In the genomic region with DNA sequence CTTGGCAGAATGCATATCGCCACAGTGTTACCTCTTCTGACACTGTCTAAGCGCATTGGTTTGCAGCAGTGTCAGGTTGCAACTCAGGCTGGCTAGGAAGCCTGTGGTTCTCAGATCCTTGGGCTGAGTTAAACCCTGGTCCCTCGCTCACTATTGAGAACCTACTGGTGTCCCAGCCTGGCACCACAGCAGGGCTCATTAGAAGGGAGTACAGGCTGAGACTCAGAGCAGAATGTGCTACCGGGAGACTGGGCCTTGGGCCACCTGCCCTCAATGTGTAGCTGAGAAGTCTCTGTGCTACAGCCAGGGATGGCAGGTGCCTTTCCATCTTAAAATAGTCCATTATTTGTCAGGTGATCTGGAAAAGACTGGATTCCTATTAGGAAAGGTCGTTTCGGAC, we compare ENCODE assay signal across 8 mouse cellular contexts. TPM values are rescaled to one million over a fixed set of nuclear protein-coding genes. Genes with fewer than 3 reads are reported as not detected.
DNase-seq lines count a peak whose midpoint lies in the region; ATAC-seq and TF ChIP-seq lines count a peak whose summit lies in the region.

No protein-coding gene starts in this region.

- ATAC-seq in embryonic facial prominence, embryonic 13.5 days (ENCODE audit: insufficient number of reproducible peaks, insufficient read depth, low FRiP score, low TSS enrichment, low read depth): peak; percentile 37; the same call in 1 of the 2 replicates
- peak; percentile 43; the same call in 1 of the 2 replicates for ATAC-seq in hindbrain, postnatal 0 days

- H3K27me3 ChIP-seq in embryonic facial prominence, embryonic 13.5 days: no peaks in the 10 kb centered on the region
- no peaks in the 10 kb centered on the region for H3K27me3 ChIP-seq in hindbrain, postnatal 0 days (ENCODE audit: insufficient read depth, low read length)

- 54% methylated on average over 6 of the region's 6 CpGs for WGBS in embryonic facial prominence, embryonic 13.5 days
- WGBS in hindbrain, postnatal 0 days: 51% methylated on average over 6 of the region's 6 CpGs

- no peak overlapping the region for H3K4me2 ChIP-seq in embryonic facial prominence, embryonic 13.5 days
- H3K4me2 ChIP-seq in hindbrain, postnatal 0 days (ENCODE audit: low read depth, low read length): no peak overlapping the region

- H3K4me1 ChIP-seq in embryonic facial prominence, embryonic 13.5 days: peaks cover 18% of the 10 kb centered on the region
- peaks cover 28% of the 10 kb centered on the region for H3K4me1 ChIP-seq in hindbrain, postnatal 0 days (ENCODE audit: insufficient read depth, low read length)

- intact Hi-C loops in heart, postnatal 14 days (cut with DNase I): no loop called here

- no peak overlapping the region for H3K4me3 ChIP-seq in embryonic facial prominence, embryonic 13.5 days
- no peak overlapping the region for H3K4me3 ChIP-seq in hindbrain, postnatal 0 days (ENCODE audit: low read length)

- no peaks in the 10 kb centered on the region for H3K36me3 ChIP-seq in embryonic facial prominence, embryonic 13.5 days
- H3K36me3 ChIP-seq in hindbrain, postnatal 0 days (ENCODE audit: insufficient read depth, low read length): no peaks in the 10 kb centered on the region

- TF ChIP-seq CTCF in hindbrain, postnatal 0 days (IDR thresholded peaks at IDR 0.05; ENCODE audit: low read depth): no peak

- H3K9me3 ChIP-seq in embryonic facial prominence, embryonic 13.5 days: no peaks in the 10 kb centered on the region
- H3K9me3 ChIP-seq in hindbrain, postnatal 0 days (ENCODE audit: low read length): no peaks in the 10 kb centered on the region

- H3K9ac ChIP-seq in embryonic facial prominence, embryonic 13.5 days: no peak overlapping the region
- no peak overlapping the region for H3K9ac ChIP-seq in hindbrain, postnatal 0 days (replicated peaks; ENCODE audit: low read length)

- no peak overlapping the region for H3K27ac ChIP-seq in embryonic facial prominence, embryonic 13.5 days
- H3K27ac ChIP-seq in hindbrain, postnatal 0 days: peak overlapping the region; percentile 46; the same call in 1 of the 2 replicates

- DNase-seq in heart, adult 11 months: peak; percentile 94
- no peak for DNase-seq in heart, postnatal 14 days
- peak; percentile 20 for DNase-seq in 416B (ENCODE audit: low read depth)
- DNase-seq in hindbrain, postnatal 0 days (ENCODE audit: low spot score): peak; percentile 45
- no peak for DNase-seq in adrenal gland, postnatal 14 days
- no peak for DNase-seq in thymus, adult 18-20 months
- DNase-seq in ovary, adult 18-20 months (ENCODE audit: low spot score): no peak

RNA-seq across cellular contexts. Expression of a gene that starts 18.5 kb away (rescaled TPM):
- 10 to 100 TPM; 16.4 to 17.2 TPM for total RNA-seq in heart, postnatal 14 days (2021)
- polyA plus RNA-seq in embryonic facial prominence, embryonic 13.5 days (2015; fragmentation: Nextera tagmentation; extraction: Ambion mirVana): 19.2 and 19.9 TPM in 2 replicates
- total RNA-seq in hindbrain, postnatal 0 days (2014; rRNA removed): 25.9 and 30.7 TPM in 2 replicates
- polyA plus RNA-seq in hindbrain, postnatal 0 days (2015; fragmentation: Nextera tagmentation; extraction: Ambion mirVana): 16.4 and 16.7 TPM in 2 replicates
- 19.7 and 19.9 TPM in 2 replicates for total RNA-seq in adrenal gland, postnatal 14 days (2021)

RNA-seq across cellular contexts. Expression of a gene that starts 18.6 kb away (rescaled TPM):
- 10 to 100 TPM; 11.7 to 12.6 TPM for total RNA-seq in heart, postnatal 14 days (2021)
- polyA plus RNA-seq in embryonic facial prominence, embryonic 13.5 days (2015; fragmentation: Nextera tagmentation; extraction: Ambion mirVana): 37.9 and 39.3 TPM in 2 replicates
- total RNA-seq in hindbrain, postnatal 0 days (2014; rRNA removed): 21.6 and 24.6 TPM in 2 replicates
- polyA plus RNA-seq in hindbrain, postnatal 0 days (2015; fragmentation: Nextera tagmentation; extraction: Ambion mirVana): 31.1 and 32.9 TPM in 2 replicates
- total RNA-seq in adrenal gland, postnatal 14 days (2021): 15.4 and 18.0 TPM in 2 replicates

Comparison
In these comparisons a context has a peak if more than half of its experiments do, and no peak if none do; other contexts are left out.
1. DNase-seq: peak in heart, adult 11 months (single experiment), 416B (single experiment) and hindbrain, postnatal 0 days (single experiment); none in heart, postnatal 14 days (0 of 2), adrenal gland, postnatal 14 days (single experiment), thymus, adult 18-20 months (0 of 2) and ovary, adult 18-20 months (single experiment).